Mouse (Mus musculus) kidney, adult 9 months (tissue): Measurements from ENCODE around the gene Olfr66.

Source experiments
- DNase-seq: peaks from one replicate; pipeline ENCODE4 v3.0.0; 2022

The Olfr66 gene

GRCm38 (mm10) chr7:103886152-103886551 lies at the start of gene Olfr66:
Olfr66 (minus strand) TSS chr7:103886252.
- no peak for DNase-seq

GRCm38 (mm10) chr7:103934264-103934663 lies 48.2 kb upstream of the Olfr66 start, which contains the start of gene Olfr632:
Olfr632 (plus strand) TSS chr7:103934347.
- DNase-seq: no peak

GRCm38 (mm10) chr7:103928525-103928924 lies 42.5 kb upstream of the Olfr66 start, which contains the start of gene Olfr631:
Olfr631 (plus strand) TSS chr7:103928825.
- DNase-seq: no peak

GRCm38 (mm10) chr7:103915338-103915737 lies 29.3 kb upstream of the Olfr66 start:
- DNase-seq: no peak

GRCm38 (mm10) chr7:103912969-103913511 lies 27.0 kb upstream of the Olfr66 start:
- no peak for DNase-seq

- DNase-seq: no peak
Measured at GRCm38 (mm10) chr7:103910047-103910446, 24.0 kb upstream of the Olfr66 start.

GRCm38 (mm10) chr7:103903187-103903586 lies 17.1 kb upstream of the Olfr66 start, which contains the start of gene Olfr65:
Olfr65 (plus strand) TSS chr7:103903487.
- DNase-seq: no peak

GRCm38 (mm10) chr7:103894385-103894784 lies 8.3 kb upstream of the Olfr66 start, which contains the start of gene Olfr64:
Olfr64 (minus strand) TSS chr7:103894485.
- no peak for DNase-seq

- DNase-seq: no peak
Measured at GRCm38 (mm10) chr7:103877093-103877492, 9.0 kb downstream of the Olfr66 start.

- DNase-seq: no peak
Measured at GRCm38 (mm10) chr7:103874451-103874850, 11.6 kb downstream of the Olfr66 start.

- DNase-seq: no peak
Measured at GRCm38 (mm10) chr7:103873064-103873463, 13.0 kb downstream of the Olfr66 start.

GRCm38 (mm10) chr7:103870667-103871066 lies 15.4 kb downstream of the Olfr66 start:
- no peak for DNase-seq

GRCm38 (mm10) chr7:103865716-103866115 lies 20.3 kb downstream of the Olfr66 start:
- no peak for DNase-seq

GRCm38 (mm10) chr7:103861531-103861930 lies 24.5 kb downstream of the Olfr66 start:
- DNase-seq: no peak

GRCm38 (mm10) chr7:103860855-103861254 lies 25.2 kb downstream of the Olfr66 start:
- no peak for DNase-seq

GRCm38 (mm10) chr7:103859076-103859475 lies 27.0 kb downstream of the Olfr66 start:
- no peak for DNase-seq

GRCm38 (mm10) chr7:103854669-103855068 lies 31.4 kb downstream of the Olfr66 start:
- DNase-seq: no peak

GRCm38 (mm10) chr7:103853090-103853489 lies 33.0 kb downstream of the Olfr66 start, which contains the start of gene Hbb-y:
Hbb-y (minus strand) TSS chr7:103853216.
- no peak for DNase-seq

GRCm38 (mm10) chr7:103844525-103845325 lies 41.3 kb downstream of the Olfr66 start:
- no peak for DNase-seq

- no peak for DNase-seq
Measured at GRCm38 (mm10) chr7:103843034-103843433, 43.0 kb downstream of the Olfr66 start, which contains the start of gene Hbb-bh1. Hbb-bh1 (minus strand) TSS chr7:103843164.

GRCm38 (mm10) chr7:103840268-103840667 lies 45.8 kb downstream of the Olfr66 start, which contains the start of gene Hbb-bh2:
Hbb-bh2 (minus strand) TSS chr7:103840520.
- no peak for DNase-seq
